Mouse (Mus musculus): ENCODE measurements around the gene Pbld1.

Pbld1 gene

GRCm38 (mm10) chr10:63059862-63060261, at the start of gene Pbld1:
Gene Pbld1 (plus strand): TSS chr10:63060162.
- no peak for DNase-seq

DNA sequence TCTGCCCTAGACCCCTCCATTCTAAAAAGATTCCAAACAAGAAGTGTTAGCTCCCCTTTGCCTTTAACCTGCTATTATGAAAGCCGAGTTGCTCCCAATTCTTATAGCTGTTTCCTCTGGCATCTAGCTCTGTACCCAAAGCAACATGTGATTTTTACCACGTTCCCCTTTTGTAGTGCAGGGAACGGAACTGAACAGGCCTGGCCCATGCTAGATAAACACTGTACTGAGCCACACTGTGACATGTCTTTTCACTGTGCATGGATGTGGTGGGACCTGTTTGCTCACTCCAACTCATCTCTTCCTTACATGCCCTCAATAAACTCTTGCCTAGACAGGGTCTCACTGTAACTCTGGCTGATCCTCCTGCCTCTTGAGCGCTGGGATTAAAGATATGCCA, 49.7 kb upstream of the Pbld1 start:
- no peak for DNase-seq

DNA sequence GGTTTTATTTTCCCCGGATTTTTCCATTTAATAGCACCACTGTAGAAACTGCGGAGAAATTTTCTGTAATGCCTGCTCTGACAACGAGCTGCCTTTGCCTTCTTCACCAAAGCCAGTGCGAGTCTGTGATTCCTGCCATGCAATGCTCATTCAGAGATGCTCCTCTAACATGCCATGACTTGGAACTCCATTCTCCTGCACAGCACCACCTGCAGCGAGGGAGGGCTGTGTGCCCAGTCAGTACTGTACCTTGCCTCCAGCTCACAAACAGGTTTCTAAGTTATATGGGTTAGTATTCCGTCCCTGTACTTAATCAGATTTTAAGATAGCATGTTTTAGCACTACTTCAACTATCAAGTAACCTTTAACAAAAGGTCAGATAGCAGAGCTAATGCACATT, 48.4 kb upstream of the Pbld1 start:
- peak; percentile 62 to 75 for DNase-seq

DNA sequence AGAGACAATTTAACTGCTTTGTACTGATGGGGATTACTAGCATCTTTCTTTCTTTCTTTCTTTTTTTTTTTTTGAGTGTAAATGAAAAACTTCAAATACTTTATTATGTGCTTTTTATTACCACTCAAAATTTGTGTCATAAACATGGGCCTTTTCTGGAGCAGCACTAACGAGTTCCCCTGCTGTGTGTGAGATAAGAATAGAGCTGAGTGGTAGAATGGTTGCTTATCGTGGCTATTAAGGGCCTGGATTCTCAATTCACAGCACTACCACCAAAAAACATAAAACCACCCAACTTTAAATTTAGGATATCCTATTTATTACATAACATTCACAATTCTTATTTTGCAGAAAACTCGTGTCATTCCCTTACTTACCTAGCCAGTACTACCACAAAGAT, 46.5 kb upstream of the Pbld1 start:
- DNase-seq = no peak

DNA sequence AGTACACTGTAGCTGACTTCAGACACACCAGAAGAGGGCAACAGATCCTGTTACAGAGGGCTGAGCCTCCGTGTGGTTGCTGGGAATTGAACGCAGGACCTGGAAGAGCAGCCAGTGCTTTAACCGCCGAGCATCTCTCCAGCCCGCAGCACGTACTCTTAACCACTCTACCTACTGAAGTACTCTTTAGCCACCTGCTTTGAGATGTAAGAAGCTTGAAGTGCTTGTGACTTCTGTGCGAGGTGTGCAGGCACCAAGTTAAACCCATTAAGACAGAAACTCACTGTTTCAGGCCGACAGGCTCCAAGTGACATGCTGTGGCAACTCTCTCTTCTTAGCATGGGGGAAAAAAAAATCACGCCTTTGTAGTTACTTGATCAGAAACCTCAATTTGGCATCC, 45.8 kb upstream of the Pbld1 start:
- no peak for DNase-seq

DNA sequence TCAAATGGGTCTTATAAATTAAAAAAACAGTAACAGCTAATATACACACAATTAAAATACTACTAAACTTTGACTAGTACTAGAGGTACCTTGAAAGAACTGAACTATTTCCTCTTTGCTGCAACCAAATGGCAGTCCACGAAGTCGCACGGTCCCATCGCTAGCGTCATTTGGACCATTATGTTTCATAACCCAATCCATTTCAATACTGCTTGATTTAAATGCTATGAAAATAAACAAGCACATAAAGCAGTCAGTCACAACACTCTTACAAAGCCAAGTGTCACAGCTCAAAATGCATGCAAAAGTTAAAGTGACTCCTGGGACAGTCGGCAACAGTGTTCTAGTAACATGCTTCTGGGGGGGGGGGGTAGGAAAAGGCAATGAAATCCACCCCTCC, 40.7 kb upstream of the Pbld1 start:
- no peak for DNase-seq

DNA sequence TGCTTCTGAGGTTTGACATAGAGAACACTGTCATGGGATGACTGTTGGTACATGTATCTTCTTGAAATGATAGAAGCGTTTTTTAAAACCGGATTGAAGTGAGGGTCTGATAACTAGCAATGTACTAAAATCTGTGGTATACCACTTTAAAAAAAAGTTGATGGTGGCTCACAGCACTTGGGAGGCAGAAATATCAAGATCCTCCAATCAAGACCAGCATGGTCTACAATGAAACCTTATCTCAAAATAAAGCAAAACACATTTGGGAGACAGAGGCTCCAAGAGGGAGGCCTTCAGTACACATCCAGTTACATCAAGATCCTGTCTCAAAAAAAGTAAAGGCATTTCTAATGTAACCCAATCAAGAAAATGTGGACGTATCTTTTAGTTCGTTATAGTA, 38.3 kb upstream of the Pbld1 start:
- no peak for DNase-seq

GRCm38 (mm10) chr10:63022541-63023120, 37.3 kb upstream of the Pbld1 start:
- DNase-seq = no peak

GRCm38 (mm10) chr10:63023121-63023748, 36.7 kb upstream of the Pbld1 start:
- DNase-seq = peak; percentile 80 to 81

DNA sequence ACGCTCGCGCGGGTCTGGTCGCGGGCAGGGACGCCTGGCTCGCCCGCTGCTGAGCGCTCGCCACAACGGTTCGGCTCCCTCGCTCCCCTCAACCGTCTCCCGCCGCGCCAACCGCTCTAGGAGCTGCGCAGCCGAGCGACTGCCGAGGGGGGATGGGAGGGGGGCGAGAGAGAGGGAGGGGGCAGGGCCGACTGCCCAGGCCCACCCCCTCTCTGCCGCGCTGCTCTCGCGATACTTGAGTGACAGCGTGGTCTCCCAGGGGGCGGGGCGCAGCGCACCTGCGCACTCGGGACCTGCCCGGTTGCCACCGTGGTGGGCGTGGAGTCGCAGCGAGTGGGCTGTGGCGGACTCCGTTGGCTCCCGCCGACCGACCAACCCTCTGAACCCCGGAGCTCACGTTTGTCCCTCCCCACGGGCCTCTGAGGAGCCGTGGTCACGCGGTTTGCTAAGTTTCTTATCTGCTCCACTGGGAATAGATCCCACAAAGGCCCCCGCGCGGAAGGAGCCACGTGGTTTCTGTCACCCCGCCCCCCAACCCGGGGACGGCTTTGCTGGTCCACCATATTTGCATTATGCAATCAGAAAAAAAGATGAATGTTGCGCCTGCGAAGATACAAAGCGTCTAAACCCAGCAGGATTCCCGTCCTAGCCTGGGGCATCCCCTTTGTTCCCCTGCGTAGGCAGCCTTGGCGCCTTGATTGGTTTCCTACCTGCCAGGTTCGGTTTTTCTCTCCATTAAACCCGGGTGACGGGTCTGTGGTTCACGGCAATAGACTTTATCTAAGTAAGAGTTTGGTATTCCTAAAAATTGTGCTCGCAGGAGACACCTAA, 36.0 kb upstream of the Pbld1 start, which contains the start of the genes Hnrnph3 and Pbld2:
TSS of gene Hnrnph3 (minus strand) at position 469 of the 831 bp plus-strand sequence.
TSS of gene Pbld2 (plus strand) at position 567 of the 831 bp plus-strand sequence.
- DNase-seq = peak; percentile 99

DNA sequence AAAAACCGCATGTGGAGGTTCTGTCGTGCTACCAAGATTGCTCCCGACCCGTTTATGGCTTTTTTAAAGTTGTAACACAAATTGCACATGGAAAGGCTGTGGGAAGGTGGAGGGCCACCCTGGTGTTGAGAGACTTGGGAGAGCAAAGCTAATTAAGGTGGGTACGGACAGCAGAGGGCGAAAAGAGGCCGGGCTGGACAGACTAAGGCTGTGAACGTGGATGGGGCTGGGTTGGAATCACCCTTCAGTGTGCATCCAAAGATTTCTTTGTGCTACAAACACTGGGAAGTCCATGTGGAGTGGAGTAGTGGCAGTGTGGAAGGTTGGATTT, 35.4 kb upstream of the Pbld1 start:
- peak in 1 of 2 experiments; percentile 81 for DNase-seq

GRCm38 (mm10) chr10:63025016-63025415, 34.9 kb upstream of the Pbld1 start:
- DNase-seq = no peak

- DNase-seq = no peak
Measured at GRCm38 (mm10) chr10:63025491-63026011, 34.4 kb upstream of the Pbld1 start.

DNA sequence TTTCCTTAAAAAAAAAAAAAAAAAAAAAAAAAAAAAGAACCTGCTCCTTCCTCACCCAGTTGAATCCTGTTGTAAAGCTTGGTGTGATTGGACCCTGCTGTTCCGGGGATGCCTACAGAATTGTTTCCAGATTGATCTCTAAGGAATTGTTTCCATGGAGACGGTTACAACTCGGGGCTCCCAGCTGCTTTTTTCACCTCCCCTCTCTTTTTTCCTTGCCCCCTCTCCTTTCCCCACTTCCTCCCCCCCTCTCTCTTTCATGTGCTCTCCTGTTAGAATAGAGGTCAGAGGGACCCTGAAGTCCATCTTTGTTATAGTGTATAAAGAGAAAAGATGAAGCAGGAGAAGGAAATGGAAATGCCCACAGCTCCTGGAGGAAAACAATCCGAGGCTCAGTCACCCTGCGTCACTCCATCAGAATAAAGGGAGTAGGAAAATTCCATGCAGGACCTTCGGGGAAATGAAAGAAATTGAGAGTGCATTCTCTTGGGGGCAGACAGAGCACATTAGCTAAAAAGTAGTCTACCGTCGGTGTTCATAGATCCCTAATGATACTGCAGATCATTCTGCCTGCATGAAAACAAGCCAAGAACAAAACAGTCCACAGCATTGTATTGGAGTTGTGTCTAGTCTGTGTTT, 33.7 kb upstream of the Pbld1 start:
- no peak for DNase-seq

- no peak for DNase-seq
Measured at GRCm38 (mm10) chr10:63026795-63027160, 33.2 kb upstream of the Pbld1 start.

- no peak for DNase-seq
Measured at GRCm38 (mm10) chr10:63027376-63028161, 32.4 kb upstream of the Pbld1 start.

GRCm38 (mm10) chr10:63028396-63028795, 31.6 kb upstream of the Pbld1 start:
- no peak for DNase-seq

- no peak for DNase-seq
Measured at GRCm38 (mm10) chr10:63032267-63032666, 27.7 kb upstream of the Pbld1 start.

GRCm38 (mm10) chr10:63032956-63033355, 27.0 kb upstream of the Pbld1 start:
- no peak for DNase-seq

DNA sequence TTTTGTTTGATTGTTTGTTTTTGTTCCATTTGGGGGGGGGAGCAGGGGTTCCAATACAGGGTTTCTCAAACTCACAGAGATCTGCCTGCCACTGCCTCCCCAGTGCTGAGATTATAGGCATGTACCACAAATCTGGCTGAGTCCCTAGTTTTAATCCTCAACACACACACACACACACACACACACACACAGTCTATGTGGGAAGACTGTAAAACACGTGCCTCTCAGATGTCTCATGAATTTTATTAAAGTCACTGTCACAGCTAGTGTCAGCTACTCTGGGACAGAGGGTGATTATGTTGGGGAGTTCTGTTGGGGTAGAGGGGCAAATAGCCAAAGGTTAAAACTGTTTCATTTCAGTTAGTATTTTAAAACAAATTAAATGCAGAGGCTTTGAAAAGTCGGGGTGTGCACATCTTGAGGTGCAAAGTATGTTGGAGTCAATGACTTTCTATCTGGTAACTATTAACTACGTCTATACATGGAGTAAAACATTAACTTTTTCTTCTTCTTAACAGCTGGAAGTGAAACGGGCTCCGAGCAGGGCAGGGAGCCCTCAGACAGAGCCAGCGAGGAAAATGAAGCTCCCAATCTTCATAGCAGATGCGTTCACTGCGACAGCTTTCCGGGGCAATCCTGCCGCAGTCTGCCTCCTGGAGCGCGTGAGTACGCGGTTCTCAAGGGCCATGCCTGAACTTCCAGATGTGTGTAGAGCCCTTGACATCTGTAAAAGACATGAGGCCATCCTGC, 21.2 kb upstream of the Pbld1 start:
- DNase-seq = no peak

DNA sequence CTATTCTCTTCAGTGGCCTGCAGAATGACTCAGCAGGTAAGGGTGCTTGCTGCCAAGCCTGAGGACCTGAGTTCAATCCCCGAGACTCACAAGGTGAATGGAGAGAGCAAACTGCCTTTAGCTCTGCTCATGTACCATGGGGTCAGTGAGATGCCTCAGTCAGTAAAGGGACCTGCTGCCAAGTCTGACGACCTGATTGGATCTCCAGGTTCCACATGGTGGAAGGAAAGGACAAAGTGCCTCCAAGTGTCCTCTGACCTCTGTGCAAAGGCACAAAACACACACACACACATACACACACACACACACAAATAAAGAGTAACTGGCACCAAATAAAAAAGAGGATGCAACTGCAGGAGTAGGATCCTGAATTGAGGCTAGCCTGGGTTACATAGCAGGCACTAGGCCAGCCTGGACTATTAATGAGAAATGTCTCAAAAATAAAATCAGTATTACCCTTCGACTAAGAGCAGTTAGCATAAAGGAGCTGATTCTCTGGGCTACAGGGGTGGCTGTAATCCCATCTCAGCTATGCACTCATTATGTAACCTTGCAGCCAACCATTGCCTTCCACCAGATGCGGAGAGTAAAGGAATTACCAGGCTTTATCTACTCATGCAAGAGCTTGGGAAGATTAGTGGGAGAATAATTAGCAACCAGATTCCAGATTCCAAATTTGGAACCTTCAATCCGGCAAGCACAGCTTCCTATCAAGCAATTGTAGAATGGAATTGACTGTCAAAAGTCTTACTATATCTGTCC, 19.9 kb upstream of the Pbld1 start:
- no peak for DNase-seq
